Mouse (Mus musculus) liver, embryonic 14.5 days (tissue): ENCODE data around the gene Fars2.

Experiments
- CTCF ChIP-seq: IDR thresholded peaks from 2 replicates; pipeline ENCODE4 v1.5.1; 2016; ENCODE audit warnings: antibody characterized with exemption, low read depth, control low read depth
- EP300 ChIP-seq: IDR thresholded peaks from 2 replicates; pipeline ENCODE4 v1.6.1; 2016; ENCODE audit warnings: antibody characterized with exemption, low read depth

DNA sequence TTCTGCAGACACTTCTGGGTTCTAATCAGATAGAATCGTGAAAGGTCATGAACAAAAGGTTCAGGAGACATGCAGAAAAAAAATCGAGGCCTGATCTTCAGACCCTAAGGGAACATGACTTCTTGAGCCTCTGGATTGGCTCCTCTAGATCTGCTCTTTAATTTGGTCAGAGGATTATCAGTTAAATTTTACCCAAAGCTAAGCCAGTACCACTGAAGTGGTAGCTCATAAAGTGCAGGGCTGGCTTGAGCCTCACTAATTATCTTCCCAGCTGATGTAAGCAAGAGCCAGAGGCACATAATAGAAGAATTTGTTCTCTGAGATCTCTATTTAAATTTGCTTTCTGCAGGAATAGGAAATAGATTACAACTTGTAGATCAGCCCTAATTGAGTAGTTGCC lies 188.1 kb downstream of the Fars2 start:
- TF ChIP-seq CTCF (no peak), EP300 (no peak)
